Mouse (Mus musculus): ENCODE results near the gene Lbx1.

GRCm38 (mm10) chr19:45216240-45216639, 19.4 kb downstream of the Lbx1 start:
- TF ChIP-seq CTCF (IDR thresholded peaks at IDR 0.05; ENCODE audit: extremely low read depth, insufficient read depth, insufficient read length, insufficient replicate concordance) = peak; percentile 27; the same call in 1 of the 2 replicates
- no peak for TF ChIP-seq POLR2A (IDR thresholded peaks at IDR 0.05; ENCODE audit: low read depth, low read length)
